Mouse (Mus musculus): ENCODE measurements at regions not wholly inside any gene's neighbourhood (a gene's known extent, or its start where the extent isn't known, plus 50 kb on each side); places are given as distances from the start of the nearest gene placed in this dataset.

DNA sequence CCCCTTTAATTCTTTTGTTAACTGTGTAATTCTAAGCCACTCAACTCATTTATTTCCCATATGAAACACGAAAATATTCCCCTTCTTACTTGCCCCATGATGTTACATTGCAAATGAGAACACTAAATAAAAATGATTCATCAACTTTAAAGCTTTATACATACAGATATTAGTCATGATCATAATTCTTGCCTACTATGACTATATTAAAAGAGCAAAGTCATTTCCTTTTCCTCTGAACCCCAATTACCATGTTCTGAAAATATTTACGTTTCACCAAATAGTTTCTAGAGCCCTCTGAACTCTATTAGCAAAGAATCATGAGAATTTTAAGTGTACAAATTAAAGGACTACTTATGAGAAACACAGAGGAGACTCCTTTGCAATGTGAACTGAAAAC, 105.4 kb downstream of the Gm12728 start:
- 79% methylated on average over 2 of the region's 2 CpGs for WGBS
- H3K4me1 ChIP-seq: no peaks in the 10 kb centered on the region

DNA sequence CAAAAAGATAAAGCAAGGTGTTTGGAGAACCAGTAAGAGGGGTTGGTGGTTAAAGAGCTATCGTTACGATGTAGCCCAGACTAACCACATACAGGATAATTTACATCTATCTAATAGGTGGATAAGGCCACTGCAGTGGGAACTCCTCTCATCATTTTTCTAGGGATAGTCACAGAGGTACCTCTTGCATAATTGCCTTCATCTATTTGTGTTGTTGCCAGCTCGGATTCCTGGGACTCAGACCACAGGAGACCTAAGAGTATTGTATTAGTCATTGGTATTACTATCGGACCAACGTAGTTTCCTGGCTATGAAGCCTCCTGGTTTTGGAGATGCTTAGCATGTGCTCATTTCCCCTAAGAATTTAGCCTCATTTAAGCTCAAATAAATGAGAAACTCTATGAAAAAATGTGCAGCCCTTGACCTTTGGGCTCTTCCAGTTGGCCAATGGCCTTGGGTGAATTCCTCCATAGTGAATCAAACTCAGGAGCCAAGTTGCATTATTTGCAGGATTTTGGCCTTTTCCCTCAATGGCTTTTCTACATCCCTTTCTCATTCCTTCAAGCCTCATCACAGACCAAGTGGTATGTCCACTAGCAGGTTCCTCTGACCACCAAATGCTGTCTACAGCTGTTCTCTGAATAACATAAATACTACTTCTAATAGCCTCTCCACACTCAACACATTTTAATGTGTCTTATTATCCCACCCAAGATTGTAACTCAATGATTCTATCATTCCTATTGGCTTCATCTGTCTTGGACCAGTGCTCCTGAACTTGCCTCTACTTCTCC, 108.6 kb downstream of the Gm12728 start:
- no peak for DNase-seq (ENCODE audit: low spot score)
- no peaks in the 10 kb centered on the region for H3K9me3 ChIP-seq (replicated peaks)
- no peak overlapping the region for H3K4me3 ChIP-seq
- H3K36me3 ChIP-seq: no peaks in the 10 kb centered on the region
- H3K27ac ChIP-seq (replicated peaks): no peak overlapping the region
- H3K27me3 ChIP-seq (ENCODE audit: low read depth, poor library complexity, severe bottlenecking): no peaks in the 10 kb centered on the region
- WGBS: 94% methylated on average over 5 of the region's 5 CpGs
- H3K4me1 ChIP-seq: no peaks in the 10 kb centered on the region

More for the DNA sequence above, 105.4 kb downstream of the Gm12728 start:
- Histone ChIP-seq H3K36me3 (no peaks in the 10 kb centered on the region), H3K27me3 (ENCODE audit: low read depth, poor library complexity, severe bottlenecking) (no peaks in the 10 kb centered on the region), H3K27ac (replicated peaks) (no peak overlapping the region), H3K4me3 (no peak overlapping the region), H3K9me3 (replicated peaks) (no peaks in the 10 kb centered on the region)
- DNase-seq (ENCODE audit: low spot score): no peak

DNA sequence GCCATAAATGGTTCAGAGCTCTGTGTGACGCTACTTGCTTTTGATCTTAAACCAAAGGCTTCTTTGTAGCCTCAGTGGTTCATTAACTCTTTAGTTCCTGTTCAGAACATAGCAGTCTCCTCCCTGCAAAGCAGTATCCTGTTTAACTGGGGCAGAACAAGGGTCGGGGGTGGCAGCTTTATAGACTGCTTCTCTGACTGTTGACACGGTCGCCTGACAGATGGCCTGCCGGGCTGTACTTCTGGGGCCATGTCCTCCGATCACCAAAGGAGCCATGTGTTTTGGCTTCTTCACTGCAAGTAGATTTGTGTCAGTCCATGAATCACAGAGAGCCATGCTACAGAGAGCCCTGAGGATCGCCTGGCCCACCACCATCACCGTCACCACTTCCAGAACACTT, 115.2 kb downstream of the Gm12728 start:
- DNase-seq (ENCODE audit: low spot score): no peak
- WGBS: 68% methylated on average over 8 of the region's 8 CpGs
- Histone ChIP-seq H3K4me1 (no peaks in the 10 kb centered on the region), H3K27me3 (ENCODE audit: low read depth, poor library complexity, severe bottlenecking) (no peaks in the 10 kb centered on the region), H3K9me3 (replicated peaks) (no peaks in the 10 kb centered on the region), H3K4me3 (no peak overlapping the region), H3K27ac (replicated peaks) (no peak overlapping the region), H3K36me3 (no peaks in the 10 kb centered on the region)

DNA sequence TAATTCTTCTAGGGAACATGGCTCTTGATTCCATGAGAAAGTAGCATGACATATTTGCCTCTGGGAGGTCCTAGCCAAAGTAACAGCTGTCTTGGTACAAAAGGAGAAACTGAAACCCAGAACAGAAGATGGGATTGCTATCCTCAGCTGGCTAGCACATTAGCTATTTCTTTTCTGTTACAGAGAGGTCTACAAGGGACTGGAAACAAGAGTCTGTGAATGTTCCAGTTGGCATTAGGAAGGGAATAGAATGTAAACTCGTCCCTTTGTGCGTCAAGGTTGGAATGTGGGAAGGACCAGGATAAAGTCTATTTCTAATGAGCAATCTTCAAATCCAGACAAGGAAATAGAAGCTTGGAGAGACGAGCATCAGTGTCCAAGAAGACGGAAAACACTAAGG, 116.7 kb downstream of the Gm12728 start:
- H3K36me3 ChIP-seq: no peaks in the 10 kb centered on the region
- H3K4me3 ChIP-seq: no peak overlapping the region
- no peaks in the 10 kb centered on the region for H3K9me3 ChIP-seq (replicated peaks)
- no peaks in the 10 kb centered on the region for H3K4me1 ChIP-seq
- H3K27ac ChIP-seq (replicated peaks): no peak overlapping the region
- H3K27me3 ChIP-seq (ENCODE audit: low read depth, poor library complexity, severe bottlenecking): no peaks in the 10 kb centered on the region
- no peak for DNase-seq (ENCODE audit: low spot score)
- WGBS: 88% methylated on average over 4 of the region's 4 CpGs

DNA sequence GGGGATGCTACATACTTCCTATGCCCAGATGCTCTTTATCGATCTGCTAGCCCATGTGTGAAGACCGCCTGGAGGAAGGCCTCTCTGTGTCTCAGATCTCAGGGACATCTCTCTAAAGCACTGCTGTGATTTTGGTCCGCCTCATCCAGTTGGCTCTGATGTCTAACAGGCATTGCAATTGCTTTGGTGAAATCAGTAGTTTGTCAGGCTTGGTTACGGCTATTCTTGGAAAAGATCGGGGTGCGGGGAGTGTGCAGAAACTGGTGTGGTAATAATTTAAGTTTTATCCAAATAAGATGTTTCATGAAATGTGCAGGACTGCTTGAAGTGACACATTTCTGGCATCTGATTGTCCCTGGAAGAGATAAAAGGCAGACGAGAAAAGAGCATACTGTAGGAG, 117.9 kb downstream of the Gm12728 start:
- 90% methylated on average over 7 of the region's 7 CpGs for WGBS
- no peak overlapping the region for H3K4me3 ChIP-seq
- H3K36me3 ChIP-seq: no peaks in the 10 kb centered on the region
- no peaks in the 10 kb centered on the region for H3K4me1 ChIP-seq
- no peaks in the 10 kb centered on the region for H3K9me3 ChIP-seq (replicated peaks)
- H3K27me3 ChIP-seq (ENCODE audit: low read depth, poor library complexity, severe bottlenecking): no peaks in the 10 kb centered on the region
- DNase-seq (ENCODE audit: low spot score): no peak
- H3K27ac ChIP-seq (replicated peaks): no peak overlapping the region

DNA sequence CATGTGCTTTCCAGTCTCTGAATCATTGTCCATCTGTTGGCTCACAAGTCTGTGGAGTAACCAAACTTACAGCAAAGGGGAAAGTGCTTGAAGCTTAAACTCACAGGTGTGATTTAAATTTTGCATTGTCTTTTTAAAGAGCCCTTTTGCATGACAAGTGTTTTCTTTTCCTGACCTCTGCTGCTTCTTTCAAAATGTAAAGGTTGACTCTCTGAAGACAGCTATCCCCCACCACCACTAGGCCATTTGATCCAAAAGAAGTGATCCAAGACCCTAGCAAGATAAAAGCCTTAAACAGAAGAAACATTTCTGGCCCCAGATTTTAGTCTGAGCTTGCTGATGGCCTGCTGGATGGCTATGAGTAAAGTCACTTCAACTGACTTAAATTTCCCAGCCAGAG, 118.6 kb downstream of the Gm12728 start:
- no peak for DNase-seq (ENCODE audit: low spot score)
- no peak overlapping the region for H3K27ac ChIP-seq (replicated peaks)
- H3K27me3 ChIP-seq (ENCODE audit: low read depth, poor library complexity, severe bottlenecking): no peaks in the 10 kb centered on the region
- H3K36me3 ChIP-seq: no peaks in the 10 kb centered on the region
- H3K4me3 ChIP-seq: no peak overlapping the region
- H3K4me1 ChIP-seq: no peaks in the 10 kb centered on the region
- H3K9me3 ChIP-seq (replicated peaks): no peaks in the 10 kb centered on the region

DNA sequence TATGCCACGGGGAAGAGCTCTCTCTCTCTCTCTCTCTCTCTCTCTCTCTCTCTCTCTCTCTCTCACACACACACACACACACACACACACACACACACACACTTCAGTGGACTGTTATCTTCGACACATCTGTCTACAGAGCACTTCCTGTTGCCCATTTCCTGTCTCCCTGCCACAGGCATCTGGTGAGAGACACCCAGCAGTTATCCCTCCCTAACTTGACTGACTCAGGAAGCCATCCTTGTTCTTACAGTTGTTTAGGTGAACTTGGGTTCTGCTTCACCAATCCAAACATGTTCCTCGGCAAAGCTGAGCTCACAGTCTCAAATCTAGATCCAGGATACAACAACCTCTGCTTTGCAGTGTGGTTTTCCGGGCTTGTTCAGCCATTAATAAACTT, 119.6 kb downstream of the Gm12728 start:
- WGBS: 75% methylated on average over 4 of the region's 4 CpGs
- Histone ChIP-seq H3K9me3 (replicated peaks) (no peaks in the 10 kb centered on the region), H3K27me3 (ENCODE audit: low read depth, poor library complexity, severe bottlenecking) (no peaks in the 10 kb centered on the region), H3K27ac (replicated peaks) (no peak overlapping the region), H3K4me1 (no peaks in the 10 kb centered on the region), H3K36me3 (no peaks in the 10 kb centered on the region), H3K4me3 (no peak overlapping the region)
- DNase-seq (ENCODE audit: low spot score): no peak

DNA sequence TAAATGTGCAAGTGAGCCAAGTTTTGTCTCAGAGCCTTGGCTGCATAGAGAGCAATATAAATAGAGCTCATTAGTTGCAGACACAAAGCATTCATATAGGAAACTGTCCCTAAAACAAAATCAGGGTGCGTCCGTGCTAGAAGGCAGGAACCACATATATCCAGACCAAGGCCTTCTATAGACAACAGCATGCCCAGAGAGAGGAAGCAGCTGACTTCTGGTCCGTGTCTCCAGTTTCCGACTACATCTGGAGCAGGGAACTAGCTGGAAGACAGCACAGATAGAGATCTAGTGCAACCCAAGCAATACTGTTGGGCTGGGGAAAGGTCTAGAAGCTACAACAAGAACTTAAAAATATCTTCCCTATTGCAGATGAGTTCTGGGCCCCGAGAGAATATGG, 121.0 kb downstream of the Gm12728 start:
- no peaks in the 10 kb centered on the region for H3K36me3 ChIP-seq
- WGBS: 92% methylated on average over 5 of the region's 5 CpGs
- no peaks in the 10 kb centered on the region for H3K9me3 ChIP-seq (replicated peaks)
- no peaks in the 10 kb centered on the region for H3K27me3 ChIP-seq (ENCODE audit: low read depth, poor library complexity, severe bottlenecking)
- no peak overlapping the region for H3K27ac ChIP-seq (replicated peaks)
- no peak for DNase-seq (ENCODE audit: low spot score)
- H3K4me1 ChIP-seq: no peaks in the 10 kb centered on the region
- H3K4me3 ChIP-seq: no peak overlapping the region

DNA sequence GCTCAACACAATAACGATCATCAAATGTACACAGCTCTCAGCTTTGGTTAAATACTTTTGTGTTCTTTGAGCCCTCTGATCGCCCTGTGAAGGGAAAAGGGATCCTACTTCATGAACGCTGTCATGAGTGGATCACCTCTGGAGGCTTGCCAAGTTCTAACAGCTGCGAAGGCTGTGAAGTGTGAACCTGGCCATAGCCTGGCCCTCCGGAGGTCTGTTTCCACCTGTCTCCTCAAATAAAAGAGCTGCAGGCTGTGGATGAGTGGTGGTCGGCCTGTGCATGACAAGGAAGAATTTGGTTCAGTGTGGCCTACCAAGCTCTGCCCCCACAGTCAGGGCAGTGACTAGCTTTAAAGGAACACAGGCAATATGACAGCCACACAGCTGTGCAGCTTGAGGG, 122.0 kb downstream of the Gm12728 start:
- no peak overlapping the region for H3K4me3 ChIP-seq
- no peaks in the 10 kb centered on the region for H3K36me3 ChIP-seq
- no peaks in the 10 kb centered on the region for H3K27me3 ChIP-seq (ENCODE audit: low read depth, poor library complexity, severe bottlenecking)
- no peak for DNase-seq (ENCODE audit: low spot score)
- H3K27ac ChIP-seq (replicated peaks): no peak overlapping the region
- H3K4me1 ChIP-seq: no peaks in the 10 kb centered on the region
- 88% methylated on average over 6 of the region's 6 CpGs for WGBS
- no peaks in the 10 kb centered on the region for H3K9me3 ChIP-seq (replicated peaks)

DNA sequence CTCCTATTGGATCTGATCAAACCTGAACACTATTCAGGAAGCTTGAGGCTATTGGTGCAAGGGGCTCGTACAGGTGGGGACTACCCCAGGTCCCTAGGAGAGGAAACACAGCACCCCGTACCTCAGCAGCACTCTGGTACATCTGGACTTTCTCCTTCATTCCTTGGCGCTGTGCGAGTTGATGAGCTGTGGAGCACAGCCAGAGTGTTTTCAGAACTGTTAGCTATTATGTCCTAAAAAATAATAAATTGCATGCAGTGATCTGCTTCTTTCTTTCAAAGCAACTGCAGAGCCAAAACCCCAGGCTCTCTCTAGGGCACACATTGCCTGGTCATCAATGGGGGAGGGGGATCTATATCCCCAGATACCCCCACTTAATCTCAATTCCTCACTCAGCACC, 122.6 kb downstream of the Gm12728 start:
- Histone ChIP-seq H3K4me1 (no peaks in the 10 kb centered on the region), H3K4me3 (no peak overlapping the region), H3K27me3 (ENCODE audit: low read depth, poor library complexity, severe bottlenecking) (no peaks in the 10 kb centered on the region), H3K9me3 (replicated peaks) (no peaks in the 10 kb centered on the region), H3K36me3 (no peaks in the 10 kb centered on the region), H3K27ac (replicated peaks) (no peak overlapping the region)
- WGBS: 90% methylated on average over 4 of the region's 4 CpGs
- no peak for DNase-seq (ENCODE audit: low spot score)

DNA sequence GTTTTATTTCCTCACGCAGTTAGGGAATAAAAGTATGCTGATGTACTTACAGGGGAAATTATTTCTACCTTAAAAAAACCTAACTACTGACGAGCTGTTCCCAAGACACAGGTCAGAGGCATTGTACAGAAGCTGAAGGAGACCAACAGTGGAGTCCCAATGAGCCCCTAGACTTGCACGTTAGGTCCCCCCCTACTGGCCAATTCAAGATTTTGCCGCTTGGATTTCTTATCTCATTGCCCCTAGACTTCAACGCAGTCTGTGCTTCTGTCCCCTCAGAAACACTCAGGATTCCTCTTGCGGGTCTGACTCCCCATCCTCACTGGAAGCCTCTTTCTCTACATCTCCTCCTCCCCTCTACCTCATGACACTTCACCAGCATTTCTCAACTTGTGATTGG, 125.3 kb downstream of the Gm12728 start:
- DNase-seq (ENCODE audit: low spot score): peak; percentile 27
- H3K27ac ChIP-seq (replicated peaks): no peak overlapping the region
- H3K9me3 ChIP-seq (replicated peaks): no peaks in the 10 kb centered on the region
- no peak overlapping the region for H3K4me3 ChIP-seq
- H3K27me3 ChIP-seq (ENCODE audit: low read depth, poor library complexity, severe bottlenecking): no peaks in the 10 kb centered on the region
- H3K4me1 ChIP-seq: no peaks in the 10 kb centered on the region
- no peaks in the 10 kb centered on the region for H3K36me3 ChIP-seq
- 40% methylated on average over 6 of the region's 6 CpGs for WGBS

DNA sequence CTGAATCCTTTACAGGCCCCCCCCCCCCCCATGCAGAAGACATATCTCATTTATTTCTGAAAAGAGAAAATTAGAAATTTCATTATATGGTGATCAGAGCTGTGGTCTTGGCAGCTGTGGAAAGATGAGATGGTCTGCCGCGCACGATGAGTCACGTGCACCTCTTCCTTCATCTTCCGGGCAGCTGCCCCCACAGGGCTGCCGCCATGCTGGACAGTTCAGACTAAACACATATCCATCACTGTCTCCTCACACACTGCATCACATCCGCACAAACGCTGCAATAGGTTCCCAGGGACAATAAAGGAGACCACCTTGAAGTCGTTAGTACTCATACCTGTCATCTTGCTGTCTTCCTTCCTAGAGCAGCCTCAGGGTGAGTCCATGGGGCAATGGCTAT, 126.6 kb downstream of the Gm12728 start:
- H3K27me3 ChIP-seq (ENCODE audit: low read depth, poor library complexity, severe bottlenecking): no peaks in the 10 kb centered on the region
- no peak for DNase-seq (ENCODE audit: low spot score)
- 93% methylated on average over 9 of the region's 9 CpGs for WGBS
- H3K36me3 ChIP-seq: no peaks in the 10 kb centered on the region
- H3K4me1 ChIP-seq: no peaks in the 10 kb centered on the region
- no peak overlapping the region for H3K27ac ChIP-seq (replicated peaks)
- H3K4me3 ChIP-seq: no peak overlapping the region
- H3K9me3 ChIP-seq (replicated peaks): no peaks in the 10 kb centered on the region

DNA sequence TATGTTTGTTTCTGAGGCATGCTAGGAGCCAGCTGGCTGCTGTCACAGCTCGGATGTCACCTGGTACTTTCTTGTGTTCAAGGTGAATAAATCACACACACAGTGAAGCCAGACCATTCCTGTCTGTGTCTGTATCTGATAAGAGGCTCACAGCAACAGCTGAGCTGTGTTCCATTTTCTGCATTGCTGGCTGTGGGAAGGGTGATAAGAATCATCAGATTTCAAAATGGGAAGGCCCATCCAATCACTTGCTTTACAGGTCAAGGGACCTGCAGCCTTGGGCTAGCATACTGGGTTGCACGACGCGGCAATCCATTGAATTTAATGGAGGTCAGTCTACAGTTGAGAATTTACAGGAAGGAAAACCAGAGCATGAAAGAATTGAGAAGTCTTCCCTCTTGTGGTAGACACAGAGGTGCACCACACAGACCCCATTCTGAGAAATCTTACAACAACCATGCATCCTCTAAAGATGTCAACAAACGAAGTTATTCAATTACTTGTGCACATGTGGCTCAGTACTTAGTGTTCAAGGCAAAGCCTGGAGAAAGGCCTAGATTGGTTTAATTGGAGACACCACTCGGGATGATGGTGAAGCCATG, 135.2 kb downstream of the Gm12728 start:
- Histone ChIP-seq H3K36me3 (no peaks in the 10 kb centered on the region), H3K27me3 (ENCODE audit: low read depth, poor library complexity, severe bottlenecking) (no peaks in the 10 kb centered on the region), H3K4me3 (no peak overlapping the region), H3K4me1 (no peaks in the 10 kb centered on the region), H3K27ac (replicated peaks) (no peak overlapping the region), H3K9me3 (replicated peaks) (no peaks in the 10 kb centered on the region)
- 89% methylated on average over 6 of the region's 6 CpGs for WGBS
- DNase-seq (ENCODE audit: low spot score): no peak
